Mouse (Mus musculus): Measurements from ENCODE around the gene Atxn2. TPM values are rescaled to one million over a fixed set of nuclear protein-coding genes. Genes with fewer than 3 reads are reported as not detected.
"Not testable (repeated sequence)": the region's sequence is repeated elsewhere in the genome, so short reads cannot be mapped to it uniquely, and the experiment has no call there.

The Atxn2 gene
- polyA plus RNA-seq, 1 experiment = 60.6 TPM

DNA sequence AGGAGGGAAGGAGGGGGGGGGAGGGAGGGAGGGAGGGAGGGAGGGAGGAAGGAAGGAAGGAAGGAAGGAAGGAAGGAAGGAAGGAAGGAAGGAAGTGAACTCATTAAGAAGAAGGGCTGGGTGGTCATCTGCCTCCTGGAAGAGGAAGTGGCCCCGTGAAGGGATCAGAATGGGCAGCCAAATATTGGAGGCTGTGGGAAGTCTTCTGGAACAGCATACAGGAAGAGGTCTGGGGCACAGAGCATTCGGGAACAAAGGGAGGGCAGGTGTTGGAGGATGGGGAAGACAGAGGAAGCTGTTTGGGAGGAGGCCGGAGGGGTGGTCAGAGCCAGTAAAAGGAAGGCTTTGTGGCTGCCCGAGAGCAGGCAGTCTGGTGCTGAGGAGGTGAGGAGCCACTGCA, 134.2 kb downstream of the Atxn2 start:
- TF ChIP-seq POLR2A (IDR thresholded peaks at IDR 0.05; ENCODE audit: borderline replicate concordance, control insufficient read depth, low read depth, low read length) (no peak), CTCF (IDR thresholded peaks at IDR 0.05; ENCODE audit: control insufficient read depth, insufficient read depth, low read length) (no peak)
- no peak overlapping the region for H3K27ac ChIP-seq (ENCODE audit: control insufficient read depth, insufficient read depth, low read depth, low read length, poor library complexity)
- H3K4me3 ChIP-seq (replicated peaks; ENCODE audit: control insufficient read depth, low read depth, low read length) = no peak overlapping the region
- 4% methylated on average over 4 of the region's 4 CpGs for WGBS
- H3K4me1 ChIP-seq (ENCODE audit: control insufficient read depth, insufficient read depth, low read length) = peaks cover 5% of the 10 kb centered on the region; the same call in 1 of the 2 replicates

DNA sequence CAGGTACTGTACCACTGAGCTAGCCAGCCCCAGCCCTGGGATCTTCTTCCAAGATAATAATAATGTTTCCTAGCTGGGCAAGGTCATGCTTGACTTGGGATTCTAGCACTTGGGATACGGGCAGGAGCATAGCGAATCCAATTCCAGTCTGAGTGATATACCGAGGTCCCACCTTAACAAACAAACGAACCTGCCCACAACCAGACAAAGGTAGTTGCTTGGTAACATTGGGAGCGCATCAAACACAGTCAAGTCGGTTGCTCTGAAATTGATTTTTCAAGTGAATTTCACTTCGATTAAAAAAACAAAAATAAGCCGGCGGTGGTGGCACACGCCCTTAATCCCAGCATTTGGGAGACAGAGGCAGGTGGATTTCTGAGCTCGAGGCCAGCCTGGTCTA, 135.2 kb downstream of the Atxn2 start:
- Histone ChIP-seq H3K4me3 (replicated peaks; ENCODE audit: control insufficient read depth, low read depth, low read length) (no peak overlapping the region), H3K27ac (ENCODE audit: control insufficient read depth, insufficient read depth, low read depth, low read length, poor library complexity) (no peak overlapping the region), H3K4me1 (ENCODE audit: control insufficient read depth, insufficient read depth, low read length) (peaks cover 5% of the 10 kb centered on the region; the same call in 1 of the 2 replicates)
- no peak for TF ChIP-seq CTCF (IDR thresholded peaks at IDR 0.05; ENCODE audit: control insufficient read depth, insufficient read depth, low read length)
- no peak for TF ChIP-seq POLR2A (IDR thresholded peaks at IDR 0.05; ENCODE audit: borderline replicate concordance, control insufficient read depth, low read depth, low read length)
- 86% methylated on average over 11 of the region's 11 CpGs for WGBS

DNA sequence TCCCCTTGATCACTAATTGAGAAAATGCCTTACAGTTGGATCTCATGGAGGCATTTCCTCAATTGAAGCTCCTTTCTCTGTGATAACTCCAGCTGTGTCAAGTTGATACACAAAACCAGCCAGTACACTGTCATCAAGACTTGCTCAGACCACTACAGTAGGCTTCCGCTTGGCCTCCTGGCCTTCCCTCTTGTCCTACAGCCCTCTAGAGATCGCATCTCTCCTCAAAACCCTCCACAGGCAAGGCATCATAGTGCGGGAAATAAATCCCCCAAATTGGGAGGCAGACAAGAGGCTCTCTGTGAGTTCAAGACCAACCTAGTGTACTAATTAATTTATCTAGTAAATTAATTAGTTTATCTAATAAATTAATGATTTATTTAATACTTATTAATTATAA, 136.1 kb downstream of the Atxn2 start:
- not testable (repeated sequence) for H3K4me3 ChIP-seq (replicated peaks; ENCODE audit: control insufficient read depth, low read depth, low read length); H3K4me1 ChIP-seq (ENCODE audit: control insufficient read depth, insufficient read depth, low read length); H3K27ac ChIP-seq (ENCODE audit: control insufficient read depth, insufficient read depth, low read depth, low read length, poor library complexity)
- WGBS = 81% methylated on average over 3 of the region's 3 CpGs

DNA sequence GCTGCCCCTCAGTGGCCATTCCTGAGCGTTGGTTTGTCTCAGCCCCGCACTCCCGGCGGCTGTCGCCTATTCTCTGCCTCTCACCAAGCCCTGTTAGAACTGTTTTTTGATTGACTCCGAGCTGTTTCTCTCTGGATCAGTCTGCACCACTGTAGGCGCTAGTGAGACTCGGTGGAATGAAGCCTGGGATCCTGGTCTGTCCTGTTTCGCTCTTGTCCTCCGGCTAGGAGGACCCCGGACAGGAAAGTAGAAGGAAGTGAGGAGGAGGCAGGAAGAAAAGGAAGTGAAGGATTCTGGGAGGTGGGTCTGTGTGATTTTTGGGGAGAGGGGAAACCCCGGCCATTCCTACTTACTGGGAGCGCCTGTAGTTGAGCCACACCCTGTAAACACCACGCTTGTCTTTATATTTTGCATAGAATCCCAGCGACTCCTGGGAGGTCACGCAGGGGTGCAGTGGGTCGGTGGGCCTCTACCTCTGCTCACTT, 136.9 kb downstream of the Atxn2 start:
- WGBS = under 1% methylated on average over 17 of the region's 17 CpGs
- H3K27ac ChIP-seq (ENCODE audit: control insufficient read depth, insufficient read depth, low read depth, low read length, poor library complexity) = peak overlapping the region; percentile 9; the same call in 1 of the 2 replicates
- TF ChIP-seq POLR2A (IDR thresholded peaks at IDR 0.05; ENCODE audit: borderline replicate concordance, control insufficient read depth, low read depth, low read length) = no peak
- no peak for TF ChIP-seq CTCF (IDR thresholded peaks at IDR 0.05; ENCODE audit: control insufficient read depth, insufficient read depth, low read length)
- H3K4me3 ChIP-seq (replicated peaks; ENCODE audit: control insufficient read depth, low read depth, low read length) = peak overlapping the region; percentile 63
- peaks cover 4% of the 10 kb centered on the region; the same call in 1 of the 2 replicates for H3K4me1 ChIP-seq (ENCODE audit: control insufficient read depth, insufficient read depth, low read length)

DNA sequence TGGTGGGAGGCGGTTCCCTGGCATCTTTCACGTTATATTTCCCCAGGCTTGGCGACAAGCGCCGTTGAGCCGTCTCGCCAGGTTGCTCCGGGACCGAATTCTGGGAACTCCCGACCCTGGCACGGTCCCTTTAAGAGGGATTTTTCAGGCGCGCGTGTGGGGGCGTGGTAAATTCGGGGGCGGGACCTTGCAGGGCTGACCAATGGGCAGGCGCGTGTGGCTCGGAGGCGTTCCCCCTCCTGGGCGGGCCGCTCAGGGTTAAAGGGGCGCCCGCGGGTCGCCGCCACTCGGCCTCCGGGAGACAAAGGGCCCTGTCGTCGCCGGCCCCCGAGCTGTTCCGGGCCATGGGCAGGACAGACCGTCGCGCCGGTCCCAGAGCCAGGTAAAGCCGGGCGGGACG, 137.6 kb downstream of the Atxn2 start, which contains the start of gene Pheta1:
Pheta1 (plus strand) TSS at position 242 of the 400 bp plus-strand sequence.
- TF ChIP-seq POLR2A (IDR thresholded peaks at IDR 0.05; ENCODE audit: borderline replicate concordance, control insufficient read depth, low read depth, low read length) = peak; percentile 61; the same call in 1 of the 2 replicates
- TF ChIP-seq CTCF (IDR thresholded peaks at IDR 0.05; ENCODE audit: control insufficient read depth, insufficient read depth, low read length) = no peak
- Histone ChIP-seq H3K27ac (ENCODE audit: control insufficient read depth, insufficient read depth, low read depth, low read length, poor library complexity) (peak within 1 kb of the TSS; percentile 51; the same call in 1 of the 2 replicates), H3K4me1 (ENCODE audit: control insufficient read depth, insufficient read depth, low read length) (peaks cover 4% of the 10 kb centered on the region; the same call in 1 of the 2 replicates), H3K4me3 (replicated peaks; ENCODE audit: control insufficient read depth, low read depth, low read length) (peak within 1 kb of the TSS; percentile 95)
- WGBS = under 1% methylated on average over 38 of the region's 42 CpGs

DNA sequence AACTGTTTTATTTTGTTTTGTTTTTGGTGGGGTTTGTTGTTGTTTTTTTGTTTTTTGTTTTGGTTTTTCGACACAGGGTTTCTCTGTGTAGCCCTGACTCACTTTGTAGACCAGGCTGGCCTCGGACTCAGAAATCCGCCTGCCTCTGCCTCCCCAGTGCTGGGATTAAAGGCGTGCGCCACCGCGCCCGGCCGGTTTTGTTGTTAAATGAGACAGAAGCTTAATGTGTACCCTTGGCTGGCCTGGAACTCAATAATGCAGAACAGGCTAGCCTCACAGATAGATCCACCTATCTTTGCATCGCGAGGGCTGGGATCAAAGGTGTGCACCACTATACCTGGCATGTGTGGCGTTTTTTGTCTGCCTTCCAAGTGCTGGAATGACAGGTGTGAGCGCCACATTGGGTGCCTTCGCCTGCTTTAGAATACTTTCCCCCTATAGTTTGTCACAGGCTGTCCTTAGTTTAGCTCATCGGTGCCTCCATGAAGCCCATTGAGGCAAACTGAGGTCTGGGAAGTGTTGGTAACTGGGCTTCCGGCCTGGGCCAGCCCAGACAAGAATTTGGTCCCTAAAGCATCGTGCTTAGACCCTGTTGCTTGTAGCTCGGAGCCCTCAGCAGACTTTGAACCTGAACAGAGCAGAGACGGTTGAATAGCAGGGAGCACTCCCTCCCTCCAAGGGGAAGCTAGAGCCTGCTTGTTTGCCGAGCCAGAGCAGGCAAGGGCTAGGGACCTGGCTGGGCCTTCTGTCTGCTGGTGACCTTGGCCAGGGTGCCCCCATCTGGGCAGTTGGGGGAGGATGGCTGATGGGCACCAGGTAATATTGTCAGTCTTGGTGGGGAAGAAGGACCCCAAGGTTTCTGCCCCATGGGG, 138.6 kb downstream of the Atxn2 start:
- H3K4me1 ChIP-seq (ENCODE audit: control insufficient read depth, insufficient read depth, low read length) = peaks cover 4% of the 10 kb centered on the region; the same call in 1 of the 2 replicates
- TF ChIP-seq CTCF (IDR thresholded peaks at IDR 0.05; ENCODE audit: control insufficient read depth, insufficient read depth, low read length) (peak; percentile 34; the same call in 1 of the 2 replicates), POLR2A (IDR thresholded peaks at IDR 0.05; ENCODE audit: borderline replicate concordance, control insufficient read depth, low read depth, low read length) (no peak)
- 60% methylated on average over 20 of the region's 20 CpGs for WGBS
- H3K27ac ChIP-seq (ENCODE audit: control insufficient read depth, insufficient read depth, low read depth, low read length, poor library complexity) = no peak overlapping the region
- H3K4me3 ChIP-seq (replicated peaks; ENCODE audit: control insufficient read depth, low read depth, low read length) = no peak overlapping the region

DNA sequence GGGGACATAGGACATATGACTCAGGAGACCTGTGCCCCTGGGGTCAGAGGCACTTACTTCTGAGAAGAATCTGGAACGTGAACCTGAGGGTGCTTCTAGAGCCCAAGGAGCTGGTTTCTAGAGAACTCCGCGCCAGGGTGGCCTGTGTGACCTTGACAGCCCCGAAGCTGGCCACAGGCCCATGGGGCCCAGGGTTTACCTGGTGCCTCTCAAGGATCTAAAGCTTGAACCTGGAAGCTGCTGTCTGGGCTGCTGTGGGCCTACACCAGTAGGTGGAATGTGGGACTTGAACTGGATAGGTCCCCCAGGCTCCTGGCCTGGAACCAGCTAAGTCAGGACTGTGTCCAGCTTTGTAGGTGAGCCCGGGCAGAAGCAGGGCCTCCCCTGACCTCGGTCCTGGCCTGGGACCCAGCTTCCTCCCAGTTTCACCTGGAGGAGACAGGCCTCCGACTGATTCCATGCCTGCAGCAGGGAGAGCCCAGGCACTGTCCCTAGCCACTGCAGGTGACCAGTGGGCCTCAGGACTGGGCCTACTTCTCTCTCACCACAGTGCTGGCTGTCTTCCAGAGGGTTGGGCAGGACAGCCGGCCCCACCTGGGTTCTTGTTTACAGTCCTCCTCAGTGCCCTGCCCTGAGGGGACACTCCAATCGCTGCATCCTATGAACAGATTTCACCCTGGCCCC, 142.4 kb downstream of the Atxn2 start:
- H3K4me1 ChIP-seq (ENCODE audit: control insufficient read depth, insufficient read depth, low read length) = peaks cover 2% of the 10 kb centered on the region; the same call in 1 of the 2 replicates
- no peak for TF ChIP-seq CTCF (IDR thresholded peaks at IDR 0.05; ENCODE audit: control insufficient read depth, insufficient read depth, low read length)
- TF ChIP-seq POLR2A (IDR thresholded peaks at IDR 0.05; ENCODE audit: borderline replicate concordance, control insufficient read depth, low read depth, low read length) = no peak
- no peak overlapping the region for H3K4me3 ChIP-seq (replicated peaks; ENCODE audit: control insufficient read depth, low read depth, low read length)
- H3K27ac ChIP-seq (ENCODE audit: control insufficient read depth, insufficient read depth, low read depth, low read length, poor library complexity) = no peak overlapping the region
- 80% methylated on average over 9 of the region's 9 CpGs for WGBS

DNA sequence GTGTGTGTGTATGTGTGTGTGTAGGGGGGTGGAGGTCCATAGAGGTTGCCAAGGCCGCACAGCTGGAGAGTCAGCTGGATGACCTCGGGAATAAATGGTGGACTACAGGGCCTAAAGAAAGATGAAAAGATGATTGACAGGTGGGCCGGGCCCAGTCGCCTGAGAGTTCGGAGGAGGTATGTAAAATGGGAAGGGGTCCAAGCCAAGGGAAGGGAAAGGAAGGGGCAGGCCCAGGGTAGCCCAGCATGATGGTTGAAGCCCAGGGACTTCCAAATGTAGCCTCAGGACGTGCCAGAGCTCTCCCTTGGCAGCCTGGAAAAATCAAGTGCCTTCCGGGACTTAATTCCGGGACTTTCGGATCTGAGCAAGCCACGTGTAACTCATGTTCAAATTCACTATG, 143.6 kb downstream of the Atxn2 start:
- Histone ChIP-seq H3K27ac (ENCODE audit: control insufficient read depth, insufficient read depth, low read depth, low read length, poor library complexity) (no peak overlapping the region), H3K4me1 (ENCODE audit: control insufficient read depth, insufficient read depth, low read length) (no peaks in the 10 kb centered on the region), H3K4me3 (replicated peaks; ENCODE audit: control insufficient read depth, low read depth, low read length) (no peak overlapping the region)
- no peak for TF ChIP-seq CTCF (IDR thresholded peaks at IDR 0.05; ENCODE audit: control insufficient read depth, insufficient read depth, low read length)
- TF ChIP-seq POLR2A (IDR thresholded peaks at IDR 0.05; ENCODE audit: borderline replicate concordance, control insufficient read depth, low read depth, low read length) = no peak
- WGBS = 78% methylated on average over 10 of the region's 10 CpGs
